Mouse (Mus musculus): ENCODE data around the gene Dnm1.

DNA sequence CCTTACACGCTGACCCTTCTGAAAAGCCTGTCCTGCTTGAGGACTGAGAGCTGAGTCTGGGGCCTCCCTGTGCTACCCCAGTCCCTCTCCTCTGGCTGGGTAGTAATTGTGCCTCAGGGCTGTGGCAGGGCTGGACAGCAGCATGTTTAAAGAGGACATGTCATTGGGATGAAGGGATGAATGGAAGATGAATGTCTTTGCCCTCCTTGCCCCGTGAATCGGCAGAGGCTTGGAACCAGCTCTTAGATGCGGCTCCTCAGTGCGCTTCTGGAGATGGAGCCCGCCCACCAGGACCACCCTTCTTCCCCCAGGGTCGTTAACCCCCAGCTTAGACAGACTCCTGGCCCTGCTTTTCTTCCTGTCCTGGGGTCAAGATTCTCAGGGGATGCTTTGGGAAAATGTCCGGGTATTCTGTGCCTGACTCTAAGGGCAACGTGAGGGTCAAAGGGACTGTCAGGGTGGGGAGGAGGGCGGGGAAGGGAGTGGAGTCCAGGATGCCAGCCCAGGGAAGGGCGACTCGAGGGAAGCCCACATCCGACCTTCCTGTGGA lies 24.2 kb downstream of the Dnm1 start:
- TF ChIP-seq EP300 (optimal IDR thresholded peaks at IDR 0.05) (no peak), CTCF (IDR thresholded peaks at IDR 0.05; ENCODE audit: low read depth) (no peak)

Data from stomach, postnatal 0 days (tissue).